Mouse (Mus musculus) thymus, postnatal 10 days (tissue): Measurements from ENCODE around the gene Trim67.

ENCODE experiments used
- DNase-seq, 2 experiments: peaks; one replicate each; pipeline ENCODE4 v3.0.0; 2021; ENCODE audit warnings: low spot score in 2 of 2

The Trim67 gene

GRCm38 (mm10) chr8:124792708-124793107 is at the start of gene Trim67:
Gene Trim67, plus strand, starts transcription at chr8:124793092.
- DNase-seq, result peak in 1 of 2 experiments; percentile 12

DNA sequence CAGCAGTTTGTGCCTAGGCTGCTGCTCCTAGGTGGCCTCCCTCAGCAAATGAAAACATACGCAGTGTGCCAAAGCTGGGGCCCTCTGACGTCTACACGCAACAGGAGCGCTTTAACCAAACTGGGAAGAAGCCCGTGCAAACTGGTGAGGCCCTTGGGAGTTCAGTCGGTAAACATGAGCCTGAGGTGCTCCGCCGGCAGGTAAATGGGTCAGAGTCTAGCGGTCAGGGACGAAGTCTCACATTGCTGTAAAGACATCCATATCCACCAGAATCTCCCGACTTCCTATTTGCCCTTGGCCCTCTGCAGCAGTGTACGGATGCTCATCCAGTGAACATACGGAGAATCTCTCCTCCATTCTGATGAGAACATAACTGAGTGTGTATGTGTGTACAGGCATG is 46.2 kb upstream of the Trim67 start:
- no peak for DNase-seq

DNA sequence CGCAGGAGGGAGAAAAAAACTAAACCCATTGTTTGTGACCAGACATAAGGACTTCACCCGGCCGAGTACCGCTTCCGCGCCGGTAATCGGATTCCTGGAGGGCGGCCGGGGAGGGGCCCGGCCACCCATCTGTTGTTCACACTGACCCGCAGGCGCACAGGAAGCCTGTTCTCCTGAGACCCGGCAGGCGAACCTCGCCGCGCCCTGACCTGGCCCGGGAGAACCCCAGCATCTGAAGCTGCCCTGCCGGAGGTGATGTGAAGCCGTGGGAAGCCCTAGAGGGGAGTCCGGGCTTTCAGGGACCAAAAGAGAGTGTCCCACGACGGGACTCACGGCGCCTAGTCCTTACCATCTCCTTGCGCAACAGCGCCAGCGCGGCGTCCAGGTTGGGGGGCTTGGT is 41.7 kb upstream of the Trim67 start:
- DNase-seq, result no peak

- peak; percentile 11 to 49 for DNase-seq
These were observed 41.2 kb upstream of the Trim67 start, which contains the start of gene Fam89a for GRCm38 (mm10) chr8:124751709-124752173. Gene Fam89a, minus strand, starts transcription at chr8:124751832.

- no peak for DNase-seq
These were observed 40.5 kb upstream of the Trim67 start for GRCm38 (mm10) chr8:124752325-124752862.

GRCm38 (mm10) chr8:124754101-124754791 is 38.6 kb upstream of the Trim67 start:
- no peak for DNase-seq

- DNase-seq, result no peak
These were observed 38.1 kb upstream of the Trim67 start for GRCm38 (mm10) chr8:124754792-124755190.

DNA sequence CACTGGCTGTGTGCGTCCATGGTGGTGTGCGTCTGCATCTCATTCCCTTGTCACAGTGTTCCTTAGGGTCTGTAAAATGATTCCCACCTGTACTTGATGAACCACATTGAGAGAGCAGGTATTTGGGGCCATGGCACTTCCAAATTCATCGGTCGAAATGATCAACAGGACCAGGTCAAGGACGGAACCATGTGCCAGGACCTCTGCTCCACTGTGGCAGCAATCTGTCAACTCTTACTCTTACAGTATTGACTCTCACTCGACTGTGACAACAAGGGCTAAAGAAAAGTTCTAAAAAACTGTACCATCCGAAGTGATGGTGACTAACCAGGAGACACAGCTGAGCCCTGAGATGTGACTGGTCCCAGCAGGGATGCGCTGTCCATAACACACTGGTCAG is 37.4 kb upstream of the Trim67 start:
- no peak for DNase-seq

DNA sequence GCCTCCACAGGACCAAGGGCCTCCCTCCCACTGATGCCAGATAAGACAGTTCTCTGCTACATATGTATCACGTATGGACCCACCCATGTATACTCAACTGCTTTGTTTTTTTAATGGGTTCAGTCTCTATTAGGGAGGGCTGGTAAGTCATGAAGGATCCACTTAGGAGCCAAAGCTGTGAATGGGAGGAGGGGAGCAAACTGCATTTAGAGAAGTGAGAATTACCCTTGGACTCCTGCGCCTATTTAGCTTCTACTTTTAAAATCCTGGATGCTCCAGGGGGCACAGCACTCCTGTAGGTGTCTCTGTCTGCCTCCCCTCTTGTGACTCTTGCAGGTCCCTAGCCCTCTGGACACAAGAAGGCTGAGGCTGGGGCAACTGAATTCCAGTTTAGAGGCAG is 36.7 kb upstream of the Trim67 start:
- DNase-seq, result no peak

DNA sequence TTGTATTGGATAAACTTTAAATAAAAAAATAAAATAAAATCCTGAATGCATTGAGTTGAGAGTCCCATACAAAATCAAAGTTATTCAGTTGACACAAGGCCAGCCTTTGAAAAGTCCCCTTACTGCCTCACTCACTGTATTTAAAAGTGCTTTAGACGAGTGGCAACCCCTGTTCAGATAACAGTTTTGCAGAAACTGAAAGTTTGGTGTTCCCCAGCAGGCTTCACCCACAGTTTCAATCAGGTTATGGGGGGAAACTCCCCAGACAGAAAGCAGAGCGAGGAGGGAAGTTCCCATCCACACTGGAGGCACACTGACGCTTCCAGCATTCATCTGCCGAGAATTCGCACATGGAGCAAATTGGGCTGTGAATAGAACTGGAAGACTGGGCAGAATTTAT is 36.3 kb upstream of the Trim67 start:
- DNase-seq, result no peak

GRCm38 (mm10) chr8:124758544-124758943 is 34.3 kb upstream of the Trim67 start:
- DNase-seq, result peak; percentile 23 to 57

- no peak for DNase-seq
These were observed 29.8 kb upstream of the Trim67 start for GRCm38 (mm10) chr8:124763061-124763460.

DNA sequence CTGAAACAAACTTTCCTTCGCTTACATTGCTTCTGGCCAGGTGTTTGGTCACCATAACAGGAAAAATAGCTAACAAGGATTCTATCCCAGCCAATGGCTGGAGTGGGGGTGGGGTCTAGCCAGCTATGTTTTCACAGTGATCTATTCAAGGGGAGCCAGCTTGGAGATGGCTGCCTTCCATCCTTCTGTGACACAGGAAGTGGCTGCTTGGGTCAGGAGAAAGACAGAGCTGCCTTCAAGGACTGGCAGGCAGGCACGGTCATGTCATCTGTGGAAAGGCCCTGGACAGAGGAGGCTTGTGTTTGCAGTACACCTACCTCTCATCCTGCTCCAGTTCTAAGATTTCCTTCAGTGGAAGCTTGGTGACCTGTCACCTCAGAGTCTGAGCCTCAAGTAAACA is 20.5 kb upstream of the Trim67 start:
- no peak for DNase-seq

- peak; percentile 7 to 72 for DNase-seq
These were observed 17.2 kb upstream of the Trim67 start for GRCm38 (mm10) chr8:124775695-124776094.

DNA sequence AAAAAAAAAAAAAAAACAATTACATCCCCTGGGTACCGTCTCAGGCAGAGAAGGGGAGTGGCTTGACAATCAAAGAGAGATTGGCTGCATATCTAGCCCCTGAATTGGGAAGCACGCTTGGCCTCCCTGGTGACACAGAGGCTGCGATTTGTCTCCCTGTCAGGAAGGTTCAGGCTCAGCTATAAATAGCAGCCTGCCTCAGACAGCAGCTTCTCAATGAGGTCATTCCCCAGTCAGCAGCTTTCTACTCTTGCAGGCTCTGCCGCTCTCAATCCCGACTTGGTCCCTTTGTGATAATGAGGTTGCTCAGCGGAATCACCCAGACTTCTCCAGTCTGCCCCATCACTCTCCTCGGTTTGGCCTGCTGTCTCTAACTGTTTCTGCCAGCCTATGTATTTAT is 12.7 kb upstream of the Trim67 start:
- DNase-seq, result no peak

- no peak for DNase-seq
These were observed 10.5 kb upstream of the Trim67 start for GRCm38 (mm10) chr8:124782431-124782830.

GRCm38 (mm10) chr8:124783228-124783627 is 9.7 kb upstream of the Trim67 start:
- DNase-seq, result no peak

DNA sequence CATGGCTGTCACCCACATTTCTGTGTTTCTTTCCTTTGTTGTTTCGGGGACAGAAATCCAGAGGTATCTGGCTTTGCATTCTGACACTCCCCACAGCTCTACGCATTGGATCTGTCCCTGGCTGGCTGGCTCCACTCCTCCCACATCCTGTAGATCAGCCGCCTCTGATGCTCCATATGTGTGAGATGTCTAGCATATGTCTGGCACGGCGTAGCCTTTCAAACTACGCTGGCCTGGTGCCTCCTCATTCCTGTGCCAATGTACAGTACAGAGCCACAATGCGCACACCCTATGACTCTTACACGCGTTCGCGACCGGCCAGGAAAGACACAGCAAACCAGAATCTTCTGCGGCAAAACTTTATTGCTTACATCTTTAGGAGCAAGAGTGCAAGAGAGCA is 8.3 kb upstream of the Trim67 start:
- no peak for DNase-seq

DNA sequence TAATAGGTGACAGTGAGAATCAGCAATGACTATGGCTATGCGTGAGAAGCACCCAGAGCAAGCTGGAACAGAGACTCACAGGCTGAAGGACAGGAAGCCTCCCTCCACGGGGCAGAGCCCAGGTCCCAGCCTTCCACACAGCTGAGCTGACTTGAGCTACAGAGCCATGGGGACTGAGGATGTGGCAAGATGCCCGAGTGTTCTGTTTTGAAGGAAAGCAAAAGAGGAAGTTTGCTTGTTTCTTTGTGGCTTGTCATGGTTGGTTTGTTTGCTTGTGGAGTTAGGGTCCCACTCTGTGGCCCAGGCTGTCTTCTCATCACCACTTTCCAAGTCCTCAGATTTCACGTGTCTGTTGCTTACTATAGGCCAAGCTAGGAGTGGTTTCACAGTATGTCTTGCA is 2.2 kb upstream of the Trim67 start:
- no peak for DNase-seq

DNA sequence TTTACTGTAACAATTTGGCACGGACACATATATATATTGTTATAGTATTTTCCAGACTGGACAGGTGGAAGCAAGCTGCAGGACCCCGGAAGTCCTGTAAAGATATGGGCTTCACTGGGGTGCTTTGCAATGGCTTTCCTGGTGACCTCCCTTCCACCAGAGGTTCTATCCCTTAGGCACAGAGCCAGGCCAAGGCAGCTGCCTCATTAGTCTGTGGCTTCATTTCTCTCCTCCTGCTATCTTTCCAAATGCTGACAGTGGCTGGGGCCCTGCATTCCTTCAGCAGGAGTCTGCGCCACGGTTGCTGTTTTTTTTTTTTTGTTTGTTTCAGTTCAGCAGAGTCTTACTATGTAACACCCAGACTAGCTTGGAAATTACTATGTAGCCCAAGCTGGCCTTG is 1.1 kb upstream of the Trim67 start:
- DNase-seq, result no peak

DNA sequence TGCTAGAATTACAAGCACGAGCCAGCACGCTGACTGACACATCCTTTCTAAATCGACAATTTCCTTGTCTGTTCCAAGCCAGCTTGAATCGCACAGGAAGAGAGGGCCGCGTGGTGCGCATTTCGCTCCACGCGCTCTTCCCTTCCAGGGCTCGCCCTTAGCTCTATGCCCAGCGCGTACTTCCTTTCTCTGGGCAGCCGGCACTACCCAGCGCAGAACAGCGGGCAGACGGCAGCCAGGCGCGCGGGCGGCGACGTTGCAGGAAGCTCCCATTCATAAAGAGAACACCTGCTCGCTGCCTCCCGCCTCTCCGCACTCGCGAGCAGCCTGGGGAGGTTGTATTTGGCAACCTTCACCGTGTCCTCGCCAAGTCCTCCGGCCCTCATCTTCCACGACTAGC is 706 bp upstream of the Trim67 start:
- DNase-seq, result peak in 1 of 2 experiments; percentile 22

DNA sequence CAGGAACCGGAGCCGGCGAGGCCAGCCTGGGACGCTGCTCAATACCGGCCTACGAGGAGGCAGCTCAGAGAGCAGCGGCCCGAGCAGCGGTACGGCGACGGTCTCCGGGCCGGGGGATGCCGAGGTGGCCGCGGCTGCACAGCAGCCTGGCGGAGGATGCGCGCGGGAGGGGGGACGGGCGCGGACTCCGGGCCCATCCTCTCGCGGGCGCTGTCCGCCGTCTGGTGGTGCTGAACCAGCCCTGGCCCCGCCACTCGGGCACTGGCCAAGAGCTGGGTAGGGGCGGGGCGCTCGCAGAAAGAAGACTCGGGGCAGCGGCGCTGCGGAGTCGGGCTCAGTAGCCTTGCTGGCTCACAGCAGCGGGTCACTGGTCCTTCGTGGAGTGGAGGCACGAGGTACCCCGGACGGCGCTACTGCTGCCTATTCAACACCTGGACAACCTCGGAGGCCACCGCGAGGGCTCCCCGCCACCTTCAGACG is 320 bp downstream of the Trim67 start:
- peak; percentile 58 to 85 for DNase-seq
